Mouse (Mus musculus): ENCODE measurements at regions not wholly inside any gene's neighbourhood (a gene's known extent, or its start where the extent isn't known, plus 50 kb on each side); places are given as distances from the start of the nearest gene placed in this dataset.

DNA sequence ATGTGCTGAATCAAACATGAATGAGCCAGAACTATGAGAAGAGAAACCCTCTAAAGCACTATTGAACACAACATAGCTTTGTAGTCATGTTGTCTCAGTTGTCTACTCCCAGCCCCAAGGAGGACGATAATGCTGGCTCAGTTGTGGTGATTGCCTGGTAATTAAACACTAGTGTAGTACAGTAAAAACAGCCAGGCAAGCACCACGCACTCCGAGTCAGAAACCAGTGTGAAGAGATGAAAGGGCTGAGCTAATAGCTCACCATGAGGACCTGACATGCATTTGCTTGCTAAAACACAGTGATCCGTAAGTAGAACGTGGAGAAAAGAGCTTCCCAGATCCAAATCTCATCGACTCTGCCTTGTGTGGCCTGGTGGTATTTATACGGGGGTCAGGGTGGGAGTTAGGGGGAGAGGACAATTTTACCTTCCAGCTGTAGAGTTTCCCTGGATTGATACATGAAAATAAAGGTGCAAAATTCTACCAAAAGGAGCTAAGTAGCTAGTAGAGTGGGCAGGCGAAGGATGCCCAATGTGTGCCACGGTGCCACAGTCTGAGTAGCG lies 80.0 kb upstream of the Otx2 start:
- no peak for DNase-seq (ENCODE audit: low read depth)

DNA sequence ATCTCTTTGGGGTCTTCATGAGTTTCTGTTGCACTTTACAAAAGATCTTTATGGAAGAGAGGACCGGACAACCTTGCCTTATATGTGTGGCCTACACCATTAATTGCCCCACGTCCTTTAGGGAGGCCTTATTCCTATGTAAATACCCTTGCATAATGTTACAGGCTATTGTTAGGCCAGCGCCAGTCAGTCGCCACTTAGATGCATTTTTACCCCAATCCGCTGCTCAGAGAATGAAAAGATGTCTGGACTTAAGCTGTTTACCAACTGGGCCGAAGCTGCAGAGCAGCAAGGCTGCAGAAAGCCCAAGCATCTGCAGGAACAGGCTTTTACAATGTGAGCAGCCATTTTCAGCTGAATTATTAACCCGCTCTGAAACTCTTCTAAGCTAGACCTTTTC lies 79.5 kb upstream of the Otx2 start:
- DNase-seq (ENCODE audit: low read depth): no peak

DNA sequence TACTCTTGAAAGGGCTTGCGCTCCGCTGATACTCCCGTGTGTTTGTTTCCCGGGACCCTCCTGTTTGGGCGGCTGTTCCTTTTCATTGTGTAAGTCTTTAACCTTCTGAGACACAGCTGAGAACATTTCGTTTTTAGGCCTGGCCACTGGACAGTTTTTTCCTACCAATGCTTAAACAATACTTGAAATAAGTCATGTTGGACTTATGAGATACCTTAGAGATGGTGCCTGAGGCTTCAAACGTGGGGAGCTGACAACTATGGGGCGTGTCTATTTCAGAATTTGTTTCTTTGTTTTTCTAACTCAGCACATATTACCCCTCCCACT lies 78.9 kb upstream of the Otx2 start:
- no peak for DNase-seq (ENCODE audit: low read depth)

DNA sequence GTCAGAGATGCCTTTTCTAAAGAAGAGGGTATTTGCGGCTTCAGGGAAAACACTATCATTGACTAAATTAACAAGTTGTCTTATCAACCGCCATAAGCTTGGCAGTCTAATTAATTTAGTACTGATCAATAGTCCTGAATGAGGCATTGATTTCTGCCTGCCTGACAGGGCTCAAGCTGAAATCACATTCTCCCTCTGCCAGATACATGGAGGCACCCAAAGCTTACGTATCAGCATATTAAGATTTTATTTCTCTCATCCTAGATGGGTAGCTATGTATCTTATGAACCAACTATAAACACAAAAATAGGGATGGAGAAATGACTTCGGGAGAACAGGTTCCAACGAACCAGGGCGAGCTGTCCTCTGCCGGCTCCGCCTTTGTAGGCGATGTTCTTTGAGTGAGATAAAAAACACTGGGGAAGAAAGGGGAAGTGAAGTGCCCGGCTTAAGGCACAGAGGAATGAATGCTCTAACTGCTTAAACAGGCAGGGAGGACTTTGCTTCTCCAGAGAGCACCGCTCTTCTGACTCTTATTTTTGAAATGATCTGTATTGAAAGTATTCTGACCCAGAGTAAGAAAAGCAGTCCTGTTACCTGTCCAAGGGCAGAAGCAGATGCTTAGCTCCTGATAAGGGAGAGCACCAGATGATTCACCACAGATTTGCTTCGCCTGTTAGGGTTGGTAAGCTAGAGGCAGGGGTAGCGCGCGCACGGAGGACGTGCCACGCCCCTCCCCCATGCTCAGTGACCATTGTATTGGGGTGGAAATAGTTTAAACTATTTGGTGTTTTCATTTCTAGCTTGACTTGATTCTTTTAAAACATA lies 78.3 kb upstream of the Otx2 start:
- DNase-seq (ENCODE audit: low read depth): no peak

DNA sequence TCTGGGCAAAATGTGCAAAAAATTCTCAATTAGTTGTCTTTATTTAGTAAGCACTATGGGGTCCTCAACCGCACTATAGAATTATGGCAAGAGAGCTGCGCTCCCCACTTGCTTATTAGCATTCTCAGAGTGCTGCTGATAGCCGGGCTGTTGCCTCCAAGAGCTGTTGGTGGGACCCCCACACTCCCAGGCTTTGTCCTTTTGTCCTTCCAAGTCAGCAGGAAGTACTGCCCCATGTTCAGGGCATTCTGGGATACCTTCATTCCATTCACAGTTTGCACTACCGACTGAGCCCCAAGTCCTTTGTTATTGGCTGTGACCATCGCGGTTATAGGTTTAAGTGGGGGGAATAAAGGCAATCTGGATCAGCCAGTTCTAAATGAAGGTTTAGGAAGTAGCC lies 77.4 kb upstream of the Otx2 start:
- DNase-seq (ENCODE audit: low read depth): no peak

DNA sequence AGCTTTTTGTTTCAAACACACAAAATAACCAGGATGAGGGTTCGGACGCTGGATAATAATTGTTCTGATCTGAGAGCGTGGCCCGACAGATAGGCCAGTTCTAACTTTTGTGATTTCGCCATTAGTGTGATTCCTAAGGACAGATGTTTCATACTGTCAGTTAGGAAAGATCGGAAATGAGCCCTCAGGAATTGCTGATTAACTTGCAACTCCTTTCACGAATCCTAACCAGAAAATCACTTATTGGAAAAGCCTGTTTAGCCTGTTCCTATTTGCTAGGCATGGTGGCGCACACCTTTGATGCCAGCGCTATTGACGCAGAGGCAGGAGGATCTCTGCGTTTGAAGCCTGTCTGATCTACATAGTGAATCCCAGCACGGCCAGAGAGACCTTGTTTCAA lies 75.4 kb upstream of the Otx2 start:
- no peak for DNase-seq (ENCODE audit: low read depth)

DNA sequence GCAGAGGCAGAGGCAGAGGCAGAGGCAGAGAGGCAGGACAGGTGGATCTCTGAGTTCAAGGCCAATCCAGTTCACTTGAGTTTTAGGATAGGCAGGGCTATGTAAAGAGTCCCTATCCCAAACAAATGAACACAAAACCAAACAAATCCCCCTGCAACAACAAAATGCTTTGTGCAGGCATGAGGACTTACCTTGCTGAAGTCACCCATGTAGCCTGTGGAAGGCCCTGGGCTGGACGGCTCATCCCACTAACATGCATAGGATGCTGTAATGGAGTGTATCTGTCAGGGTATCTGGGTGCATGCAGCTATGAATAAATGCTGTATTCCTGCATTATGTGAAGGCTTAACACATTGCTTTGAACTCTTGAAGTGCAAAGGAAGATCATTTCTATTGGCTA lies 74.3 kb upstream of the Otx2 start:
- DNase-seq (ENCODE audit: low read depth): no peak

DNA sequence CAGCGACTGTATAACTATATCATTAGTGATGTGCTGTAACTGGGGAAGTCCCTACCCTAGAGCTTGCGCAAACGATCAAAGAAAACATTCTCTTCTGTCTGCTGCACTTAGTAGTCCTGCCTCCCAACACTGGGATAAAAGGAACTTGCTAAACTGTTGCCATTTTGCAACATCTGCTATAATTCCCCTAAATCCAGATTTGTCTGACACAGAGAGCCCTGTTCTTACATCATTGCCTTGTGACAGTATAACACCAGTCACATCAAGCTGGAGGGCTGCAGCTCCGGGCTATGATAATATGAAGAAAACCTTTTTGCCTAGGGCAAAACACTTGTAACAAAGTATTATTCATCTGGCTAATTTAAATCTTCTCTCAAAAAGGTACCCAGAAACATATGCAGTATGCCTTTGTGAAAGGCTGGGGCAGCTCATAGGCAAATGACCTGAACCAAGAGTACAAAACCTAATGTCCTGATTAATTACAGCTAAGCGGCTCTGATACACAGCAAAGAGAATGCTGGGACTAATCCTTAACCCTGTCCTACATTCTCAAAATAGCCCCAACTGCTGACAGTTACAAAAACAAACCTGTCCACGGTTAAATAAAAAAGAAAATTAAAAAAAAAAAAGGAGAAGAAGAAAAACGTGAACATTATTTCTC lies 67.5 kb upstream of the Otx2 start:
- no peak for DNase-seq (ENCODE audit: low read depth)

DNA sequence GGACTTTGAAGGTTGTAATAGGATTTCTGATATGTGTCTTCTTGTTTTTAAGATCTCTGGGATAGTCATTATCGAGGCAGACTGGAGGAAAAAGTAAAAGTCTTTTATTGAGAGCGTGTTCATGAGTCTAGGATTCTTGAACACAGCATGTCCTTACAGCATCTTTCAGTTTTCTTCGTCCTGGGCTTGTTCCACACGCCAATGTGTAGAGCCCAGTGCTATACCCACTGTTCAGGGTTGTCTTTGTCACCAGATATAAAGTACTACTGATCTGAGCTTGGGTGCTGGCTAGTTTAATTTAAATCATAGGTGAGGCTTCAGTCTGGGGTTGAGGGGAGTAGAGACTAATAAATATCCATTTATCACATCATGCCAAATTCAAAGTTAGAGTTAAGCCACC lies 65.5 kb upstream of the Otx2 start:
- DNase-seq (ENCODE audit: low read depth): no peak

DNA sequence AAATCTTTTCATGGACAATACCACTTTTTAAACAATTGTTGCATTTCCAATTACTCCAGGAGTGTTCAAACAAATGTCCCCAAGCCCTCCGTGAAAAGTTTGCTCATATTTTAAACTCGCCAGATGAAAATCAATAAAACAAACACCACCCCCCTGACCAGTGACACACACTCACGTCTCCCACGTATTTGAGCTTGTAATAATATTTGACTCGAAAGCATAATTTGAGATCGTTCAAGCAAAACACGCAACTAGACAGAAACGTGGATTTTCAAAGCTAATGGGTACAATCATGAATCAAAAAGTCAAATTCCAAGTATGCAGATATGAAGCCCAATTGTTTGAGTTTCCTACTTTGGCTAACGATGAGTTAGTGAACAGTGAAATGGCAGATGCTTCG lies 65.0 kb upstream of the Otx2 start:
- DNase-seq (ENCODE audit: low read depth): no peak

DNA sequence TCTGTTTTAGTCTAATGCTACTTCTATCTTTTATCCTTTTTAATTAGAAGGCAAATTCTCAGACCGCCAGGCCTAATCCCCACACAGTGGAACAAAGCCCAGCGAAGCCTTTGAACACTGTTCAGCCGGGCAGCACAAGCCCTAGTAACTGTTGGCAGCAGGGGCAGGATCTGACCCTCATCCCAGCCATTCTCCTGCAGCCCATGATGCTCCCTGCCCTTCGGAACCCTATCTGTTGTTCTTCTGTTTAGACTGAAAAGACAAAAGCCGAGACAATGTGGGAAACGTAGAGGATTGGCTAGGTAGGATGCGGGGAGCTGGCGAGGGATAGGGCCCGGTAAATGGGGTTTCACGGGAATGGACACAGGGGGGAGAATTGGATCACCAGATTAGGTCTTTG lies 64.6 kb upstream of the Otx2 start:
- DNase-seq (ENCODE audit: low read depth): no peak

DNA sequence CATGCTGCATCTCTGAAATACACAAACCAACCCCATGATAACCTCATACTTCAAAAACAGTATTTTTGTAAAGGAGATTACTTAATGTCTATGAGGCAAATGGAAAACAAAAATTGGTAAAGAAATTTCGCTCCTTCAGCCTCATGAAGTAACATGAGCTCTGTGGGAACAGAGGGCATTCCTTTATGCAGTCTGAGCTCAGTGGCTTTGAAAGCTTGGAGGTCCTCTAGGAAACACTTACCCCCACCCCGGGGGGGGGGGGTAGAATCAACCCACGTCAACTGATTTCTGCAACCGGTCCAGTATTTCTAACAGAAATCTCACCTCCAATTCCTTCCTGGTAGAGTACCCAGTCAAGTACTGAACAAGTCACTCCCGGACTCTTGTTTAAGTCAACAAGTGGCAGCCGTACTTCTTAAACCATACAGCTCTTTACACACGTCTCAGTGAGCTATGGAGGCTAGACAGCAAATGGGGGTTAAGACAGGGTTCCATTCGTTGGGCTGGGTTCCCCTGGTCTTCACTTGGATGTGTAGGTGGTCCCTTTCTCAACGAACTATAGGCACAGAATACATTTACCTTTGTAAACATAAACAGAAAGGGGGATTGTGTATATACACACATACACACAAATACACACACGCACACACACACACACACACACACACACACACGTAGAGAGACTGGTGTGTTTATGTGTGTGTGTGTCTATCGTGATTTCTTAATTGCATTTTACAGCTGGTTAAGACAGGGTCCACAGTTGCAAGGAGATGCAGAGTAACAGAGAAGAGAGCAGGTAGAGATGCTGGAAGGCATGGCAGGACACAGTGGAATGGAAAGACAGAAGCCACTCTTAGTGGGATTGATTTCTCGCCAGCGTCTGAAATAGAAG lies 63.6 kb upstream of the Otx2 start:
- no peak for DNase-seq (ENCODE audit: low read depth)

DNA sequence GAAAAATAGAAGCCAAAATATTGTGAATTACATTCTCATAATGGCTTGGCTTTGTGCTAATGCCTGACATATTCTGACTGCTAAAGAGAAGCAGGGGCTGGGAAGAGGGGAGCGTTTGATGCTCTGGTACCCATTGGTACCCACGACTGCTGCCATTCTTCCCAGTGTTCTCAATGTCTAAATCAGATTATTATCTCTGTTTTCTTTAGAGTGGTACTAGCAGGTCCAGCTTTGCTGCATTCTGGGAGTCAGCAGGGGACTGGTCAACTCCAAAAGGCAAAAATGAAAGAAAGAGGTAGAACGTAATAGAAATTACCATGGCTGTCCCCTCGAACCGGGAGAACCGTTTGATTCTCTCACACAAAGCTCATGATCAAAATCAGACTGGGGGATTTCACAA lies 62.6 kb upstream of the Otx2 start:
- DNase-seq (ENCODE audit: low read depth): no peak

DNA sequence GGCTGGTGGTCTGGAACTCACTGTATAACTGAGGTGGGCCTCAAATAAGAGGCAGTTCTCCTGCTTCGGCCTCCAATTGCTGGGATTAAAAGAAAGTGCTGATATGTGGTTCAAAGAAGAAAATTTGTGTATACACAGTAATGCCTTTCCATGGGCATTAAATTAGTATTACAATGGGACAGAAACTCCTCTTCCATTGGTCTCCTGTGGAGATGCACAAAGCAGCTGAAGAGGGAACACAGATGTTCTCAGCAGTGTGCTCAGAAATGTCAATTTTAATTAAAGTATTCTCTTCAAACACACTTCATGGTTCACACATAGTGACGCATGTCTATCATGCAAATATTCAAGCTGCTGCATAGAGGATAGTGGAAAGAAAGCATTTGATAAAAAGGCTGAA lies 56.4 kb upstream of the Otx2 start:
- no peak for DNase-seq (ENCODE audit: low read depth)

Measured in c-Kit-positive CD71-positive TER-119-negative erythroid progenitor cells, embryonic 14.5 days (primary cell).